Comparison of ENCODE assay signal across 9 mouse cellular contexts in genomic region chr15:101047194-101047555, GRCm38 (mm10). TPM values are rescaled to one million over a fixed set of nuclear protein-coding genes. Genes with fewer than 3 reads are reported as not detected.
DNase-seq lines count a peak whose midpoint lies in the region; ATAC-seq and TF ChIP-seq lines count a peak whose summit lies in the region.
"Had no signal": no experiment of that assay in that cellular context is flagged by ENCODE, and none has a peak within 500 bp of the region (broad histone marks: within the 10 kb centered on the region; RNA-seq: fewer than 3 reads in every experiment).

Gm47841 (minus strand) TSS chr15:101047397.

- H3K27me3 ChIP-seq in kidney, adult 2 months (replicated peaks; ENCODE audit: control insufficient read depth, insufficient read depth, low read length): no peaks in the 10 kb centered on the region
- peaks cover 96% of the 10 kb centered on the region for H3K27me3 ChIP-seq in forebrain, embryonic 10.5 days (ENCODE audit: poor library complexity, severe bottlenecking)
- peaks cover 20% of the 10 kb centered on the region for H3K27me3 ChIP-seq in hindbrain, postnatal 0 days (ENCODE audit: insufficient read depth, low read length)
- peaks cover 92% of the 10 kb centered on the region for H3K27me3 ChIP-seq in midbrain, embryonic 13.5 days

- ATAC-seq in hindbrain, postnatal 0 days: no peak
- ATAC-seq in midbrain, embryonic 13.5 days: 0 out of 2 replicates have a peak, but pooled peaks have one; percentile 11
- no peak for ATAC-seq in activated CD4-positive, CD25-positive, alpha-beta regulatory T cell, adult 4 months

- H3K9ac ChIP-seq in hindbrain, postnatal 0 days (replicated peaks; ENCODE audit: low read length): peak within 1 kb of the TSS; percentile 14
- peak within 1 kb of the TSS; percentile 71 for H3K9ac ChIP-seq in midbrain, embryonic 13.5 days (replicated peaks)

- H3K27ac ChIP-seq in kidney, adult 2 months (ENCODE audit: insufficient read depth, low read depth, low read length): no peak within 1 kb of the TSS
- peak within 1 kb of the TSS; percentile 79 for H3K27ac ChIP-seq in forebrain, embryonic 10.5 days
- H3K27ac ChIP-seq in hindbrain, postnatal 0 days: no peak within 1 kb of the TSS
- no peak within 1 kb of the TSS for H3K27ac ChIP-seq in midbrain, embryonic 13.5 days

- TF ChIP-seq CTCF in kidney, adult 2 months (conservative IDR thresholded peaks at IDR 0.05; ENCODE audit: insufficient read depth, insufficient read length, low read depth, low read length): no peak
- no peak for TF ChIP-seq CTCF in hindbrain, postnatal 0 days (IDR thresholded peaks at IDR 0.05; ENCODE audit: low read depth)

- H3K9me3 ChIP-seq in forebrain, embryonic 10.5 days: no peaks in the 10 kb centered on the region
- H3K9me3 ChIP-seq in hindbrain, postnatal 0 days (ENCODE audit: low read length): no peaks in the 10 kb centered on the region
- H3K9me3 ChIP-seq in midbrain, embryonic 13.5 days: no peaks in the 10 kb centered on the region

- no peaks in the 10 kb centered on the region for H3K36me3 ChIP-seq in kidney, adult 2 months (ENCODE audit: control insufficient read depth, insufficient read depth, low read length)
- H3K36me3 ChIP-seq in forebrain, embryonic 10.5 days (replicated peaks): peaks cover 23% of the 10 kb centered on the region
- H3K36me3 ChIP-seq in hindbrain, postnatal 0 days (ENCODE audit: insufficient read depth, low read length): no peaks in the 10 kb centered on the region
- peaks cover 2% of the 10 kb centered on the region; the same call in 1 of the 2 replicates for H3K36me3 ChIP-seq in midbrain, embryonic 13.5 days

- peak within 1 kb of the TSS; percentile 59 for H3K4me2 ChIP-seq in hindbrain, postnatal 0 days (ENCODE audit: low read depth, low read length)
- peak within 1 kb of the TSS; percentile 95 for H3K4me2 ChIP-seq in midbrain, embryonic 13.5 days (replicated peaks)

- no peak for TF ChIP-seq POLR2A in kidney, adult 2 months (IDR thresholded peaks at IDR 0.05; ENCODE audit: low read depth, low read length)

- no peaks in the 10 kb centered on the region for H3K4me1 ChIP-seq in kidney, adult 2 months (ENCODE audit: control insufficient read depth, insufficient read depth, low read length)
- peaks cover 39% of the 10 kb centered on the region for H3K4me1 ChIP-seq in forebrain, embryonic 10.5 days
- H3K4me1 ChIP-seq in hindbrain, postnatal 0 days (ENCODE audit: insufficient read depth, low read length): no peaks in the 10 kb centered on the region; the same call in 1 of the 2 replicates
- H3K4me1 ChIP-seq in midbrain, embryonic 13.5 days (replicated peaks): peaks cover 21% of the 10 kb centered on the region

- DNase-seq in kidney, adult 2 months: no peak
- DNase-seq in kidney, postnatal 14 days: no peak
- no peak for DNase-seq in forebrain, embryonic 10.5 days (ENCODE audit: extremely low spot score, low spot score)
- no peak for DNase-seq in hindbrain, postnatal 0 days (ENCODE audit: low spot score)
- DNase-seq in layer of hippocampus, postnatal 36 days: no peak
- DNase-seq in left cerebral cortex, adult 8-10 months (ENCODE audit: low spot score in 2 of 2): no peak

- peak within 1 kb of the TSS; percentile 47 for H3K4me3 ChIP-seq in kidney, adult 2 months (ENCODE audit: insufficient read depth, low read depth, low read length)
- H3K4me3 ChIP-seq in forebrain, embryonic 10.5 days: peak within 1 kb of the TSS; percentile 54
- H3K4me3 ChIP-seq in hindbrain, postnatal 0 days (ENCODE audit: low read length): peak within 1 kb of the TSS; percentile 31
- H3K4me3 ChIP-seq in midbrain, embryonic 13.5 days (replicated peaks): peak within 1 kb of the TSS; percentile 53

- WGBS in kidney, adult 2 months: 8% methylated on average over 23 of the region's 23 CpGs
- WGBS in forebrain, embryonic 10.5 days: under 1% methylated on average over 22 of the region's 23 CpGs
- WGBS in hindbrain, postnatal 0 days: 4% methylated on average over 23 of the region's 23 CpGs
- 2% methylated on average over 23 of the region's 23 CpGs for WGBS in midbrain, embryonic 13.5 days

RNA-seq across cellular contexts. Expression of gene Gm47841, which starts in this region (rescaled TPM):
- polyA plus RNA-seq in kidney, adult 2 months (2012; rRNA removed): 0.23 TPM in 1 of 2 replicates, not detected in the other
- polyA plus RNA-seq in forebrain, embryonic 10.5 days (2016; fragmentation: Nextera tagmentation; extraction: Ambion mirVana): not detected in 2 replicates
- total RNA-seq in hindbrain, postnatal 0 days (2014; rRNA removed): not detected in 2 replicates
- not detected in 2 replicates for polyA plus RNA-seq in hindbrain, postnatal 0 days (2015; fragmentation: Nextera tagmentation; extraction: Ambion mirVana)
- polyA plus RNA-seq in midbrain, embryonic 13.5 days (2015; fragmentation: Nextera tagmentation; extraction: Ambion mirVana): not detected in 2 replicates
- not detected for total RNA-seq in layer of hippocampus, postnatal 36 days (2021)
- not detected for total RNA-seq in left cerebral cortex, adult 8-10 months (2022)
- not detected for polyA plus RNA-seq in activated CD4-positive, CD25-positive, alpha-beta regulatory T cell, adult 4 months (2017; shearing (Covaris generic))
- total RNA-seq: CH12.LX had no signal

Comparison
In these comparisons a context has a peak if more than half of its experiments do, and no peak if none do; other contexts are left out.
1. Peak in ATAC-seq, H3K4me3 ChIP-seq, H3K9ac ChIP-seq and H3K4me2 ChIP-seq in midbrain, embryonic 13.5 days; RNA of the gene not detected or under 1 TPM.